ENCODE assay signal across 13 mouse cellular contexts in the genomic region with DNA sequence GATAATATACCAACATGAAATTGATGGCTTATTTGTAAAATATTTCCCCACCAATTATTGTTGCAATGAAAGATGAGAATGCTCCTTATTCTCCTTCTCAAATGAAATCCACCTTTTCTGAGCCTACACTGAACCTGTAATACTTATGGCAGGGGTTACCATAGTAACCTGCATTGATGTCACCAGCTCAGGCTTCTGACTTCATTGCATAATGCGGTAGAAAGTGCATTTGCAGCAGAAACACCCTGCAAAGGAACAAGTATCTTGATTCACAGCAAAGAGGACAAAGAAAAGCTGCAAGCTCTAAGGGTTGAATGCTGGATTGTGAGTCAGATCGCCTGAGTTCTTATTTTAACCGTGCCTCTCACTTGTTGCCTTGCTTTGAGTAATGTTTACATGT.
DNase-seq lines count a peak whose midpoint lies in the region; ATAC-seq lines count a peak whose summit lies in the region.
"Had no signal": no experiment of that assay in that cellular context is flagged by ENCODE, and none has a peak within 500 bp of the region (broad histone marks: within the 10 kb centered on the region; RNA-seq: fewer than 3 reads in every experiment).

No protein-coding gene starts in this region.

- intact Hi-C loops in left cerebral cortex, postnatal 36 days (cut with DNase I), result loop anchor here (2.0 to 10.0 kb wide), 2 partner anchors 76 to 118 kb away; partner anchors contain the start of gene Stxbp5

- H3K4me3 ChIP-seq in hindbrain, embryonic 14.5 days (replicated peaks; ENCODE audit: low read length), result no peak overlapping the region
- no peak overlapping the region for H3K4me3 ChIP-seq in hindbrain, embryonic 10.5 days
- H3K4me3 ChIP-seq in forebrain, embryonic 15.5 days, result no peak overlapping the region
- H3K4me3 ChIP-seq in neural tube, embryonic 15.5 days (replicated peaks), result no peak overlapping the region
- H3K4me3 ChIP-seq: erythroblast, embryonic 14.5 days had no signal

- WGBS in hindbrain, embryonic 14.5 days, result 21% methylated on average over 3 of the region's 3 CpGs
- WGBS in hindbrain, embryonic 10.5 days, result 31% methylated on average over 3 of the region's 3 CpGs
- 5% methylated on average over 3 of the region's 3 CpGs for WGBS in forebrain, embryonic 15.5 days
- 22% methylated on average over 3 of the region's 3 CpGs for WGBS in neural tube, embryonic 15.5 days

- peak; percentile 73; the same call in 1 of the 2 replicates for ATAC-seq in hindbrain, embryonic 14.5 days (ENCODE audit: low FRiP score)
- ATAC-seq in forebrain, embryonic 15.5 days (replicated peaks), result peak; percentile 79; the same call in 1 of the 2 replicates
- peak; percentile 91 for ATAC-seq in neural tube, embryonic 15.5 days (ENCODE audit: low FRiP score)

- 0 out of 2 replicates have a peak overlapping the region, but pooled peaks have one; percentile 4 for H3K9ac ChIP-seq in hindbrain, embryonic 14.5 days
- H3K9ac ChIP-seq in forebrain, embryonic 15.5 days (replicated peaks), result no peak overlapping the region
- H3K9ac ChIP-seq in neural tube, embryonic 15.5 days (replicated peaks), result no peak overlapping the region

- H3K4me1 ChIP-seq in hindbrain, embryonic 14.5 days (replicated peaks; ENCODE audit: control insufficient read depth, insufficient read depth, low read length), result 0 out of 2 replicates have a peak, but pooled peaks cover 4% of the 10 kb centered on the region
- no peaks in the 10 kb centered on the region; the same call in 1 of the 2 replicates for H3K4me1 ChIP-seq in hindbrain, embryonic 10.5 days (replicated peaks)
- H3K4me1 ChIP-seq in forebrain, embryonic 15.5 days, result 0 out of 2 replicates have a peak, but pooled peaks cover 3% of the 10 kb centered on the region
- H3K4me1 ChIP-seq in neural tube, embryonic 15.5 days, result no peaks in the 10 kb centered on the region

- no peaks in the 10 kb centered on the region for H3K36me3 ChIP-seq in hindbrain, embryonic 14.5 days (replicated peaks; ENCODE audit: control insufficient read depth, insufficient read depth)
- H3K36me3 ChIP-seq in hindbrain, embryonic 10.5 days, result no peaks in the 10 kb centered on the region
- no peaks in the 10 kb centered on the region for H3K36me3 ChIP-seq in forebrain, embryonic 15.5 days
- no peaks in the 10 kb centered on the region for H3K36me3 ChIP-seq in neural tube, embryonic 15.5 days

- no peaks in the 10 kb centered on the region for H3K27me3 ChIP-seq in hindbrain, embryonic 14.5 days (ENCODE audit: control insufficient read depth, insufficient read depth, low read length)
- no peaks in the 10 kb centered on the region for H3K27me3 ChIP-seq in hindbrain, embryonic 10.5 days (ENCODE audit: insufficient read depth, poor library complexity, severe bottlenecking)
- no peaks in the 10 kb centered on the region for H3K27me3 ChIP-seq in forebrain, embryonic 15.5 days
- no peaks in the 10 kb centered on the region for H3K27me3 ChIP-seq in neural tube, embryonic 15.5 days (replicated peaks)

- no peaks in the 10 kb centered on the region for H3K9me3 ChIP-seq in hindbrain, embryonic 14.5 days (ENCODE audit: control insufficient read depth, low read length)
- no peaks in the 10 kb centered on the region for H3K9me3 ChIP-seq in hindbrain, embryonic 10.5 days
- no peaks in the 10 kb centered on the region for H3K9me3 ChIP-seq in forebrain, embryonic 15.5 days
- no peaks in the 10 kb centered on the region for H3K9me3 ChIP-seq in neural tube, embryonic 15.5 days (replicated peaks)

- H3K27ac ChIP-seq in hindbrain, embryonic 14.5 days, result peak overlapping the region; percentile 38; the same call in 1 of the 2 replicates
- H3K27ac ChIP-seq in hindbrain, embryonic 10.5 days, result no peak overlapping the region
- H3K27ac ChIP-seq in forebrain, embryonic 15.5 days (replicated peaks), result no peak overlapping the region
- H3K27ac ChIP-seq in neural tube, embryonic 15.5 days (replicated peaks), result no peak overlapping the region

- peak overlapping the region; percentile 22 for H3K4me2 ChIP-seq in hindbrain, embryonic 14.5 days (replicated peaks)
- no peak overlapping the region for H3K4me2 ChIP-seq in forebrain, embryonic 15.5 days (replicated peaks)
- H3K4me2 ChIP-seq in neural tube, embryonic 15.5 days, result peak overlapping the region; percentile 33

- DNase-seq in hindbrain, embryonic 14.5 days (ENCODE audit: low spot score), result peak; percentile 45
- DNase-seq in hindbrain, embryonic 10.5 days (ENCODE audit: low spot score), result no peak
- DNase-seq in left cerebral cortex, postnatal 36 days (ENCODE audit: low spot score in 2 of 2), result peak; percentile 10 to 13
- no peak for DNase-seq in liver
- DNase-seq in kidney, postnatal 14 days, result no peak
- DNase-seq in kidney, postnatal 4 days, result no peak
- DNase-seq: adrenal gland, postnatal 14 days; cerebellum, postnatal 14 days; heart, adult 18-20 months; lung, postnatal 4 days had no signal

Comparison
In these comparisons a context has a peak if more than half of its experiments do, and no peak if none do; other contexts are left out.
1. DNase-seq: peak in hindbrain, embryonic 14.5 days (single experiment) and left cerebral cortex, postnatal 36 days (2 of 2); none in hindbrain, embryonic 10.5 days (single experiment), liver (single experiment), kidney, postnatal 14 days (single experiment) and kidney, postnatal 4 days (0 of 2).
2. Peak in every context shown above with its lines, with median percentiles within 50 percentile points of each other: ATAC-seq.